Mouse (Mus musculus) heart, adult 8-10 months (tissue): ENCODE measurements at regions not wholly inside any gene's neighbourhood (a gene's known extent, or its start where the extent isn't known, plus 50 kb on each side); places are given as distances from the start of the nearest gene placed in this dataset.
"Not testable (repeated sequence)": the region's sequence is repeated elsewhere in the genome, so short reads cannot be mapped to it uniquely, and the experiment has no call there.

Experiments
- DNase-seq: peaks from one replicate; pipeline ENCODE4 v3.0.0; 2022; ENCODE audit warnings: low spot score

DNA sequence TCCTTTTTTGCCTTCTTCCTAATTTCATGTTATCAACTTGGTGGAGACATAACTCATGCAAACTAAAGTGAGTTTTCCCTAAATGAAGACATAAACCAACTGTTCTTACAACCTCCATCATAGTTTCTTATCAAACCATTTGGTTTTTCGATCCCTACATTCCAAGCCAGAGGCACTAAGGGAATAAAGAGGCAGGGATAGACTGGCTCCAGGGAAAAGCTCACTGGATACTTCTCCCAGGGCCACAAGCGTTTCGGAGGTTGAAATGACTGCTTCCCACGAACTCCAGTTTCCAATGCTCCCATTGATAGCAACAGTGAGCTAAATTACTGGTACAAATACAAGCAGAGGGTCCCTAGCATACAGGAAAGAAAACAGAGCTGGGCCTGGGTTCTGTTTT is 178.4 kb upstream of the Otx2 start:
- no peak for DNase-seq

DNA sequence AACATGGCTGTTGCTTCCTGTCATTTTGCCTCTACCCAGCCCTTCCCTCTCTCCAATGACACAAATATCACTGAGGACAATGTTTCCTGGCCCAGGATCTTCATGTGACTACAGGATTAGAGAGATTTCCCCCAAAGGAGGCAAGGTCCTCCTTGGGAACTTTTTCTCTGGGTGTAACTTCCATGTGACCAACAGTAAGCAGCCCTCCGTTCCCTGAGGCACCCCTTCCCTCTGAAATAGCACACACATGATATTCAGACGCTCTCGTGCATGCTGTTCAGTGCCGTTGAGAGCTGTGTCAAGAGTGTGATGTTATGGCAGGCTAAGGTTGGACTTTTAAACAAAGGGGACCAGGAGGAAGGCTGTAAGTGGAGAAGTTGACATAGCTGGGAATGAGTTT is 169.2 kb upstream of the Otx2 start:
- DNase-seq = no peak

DNA sequence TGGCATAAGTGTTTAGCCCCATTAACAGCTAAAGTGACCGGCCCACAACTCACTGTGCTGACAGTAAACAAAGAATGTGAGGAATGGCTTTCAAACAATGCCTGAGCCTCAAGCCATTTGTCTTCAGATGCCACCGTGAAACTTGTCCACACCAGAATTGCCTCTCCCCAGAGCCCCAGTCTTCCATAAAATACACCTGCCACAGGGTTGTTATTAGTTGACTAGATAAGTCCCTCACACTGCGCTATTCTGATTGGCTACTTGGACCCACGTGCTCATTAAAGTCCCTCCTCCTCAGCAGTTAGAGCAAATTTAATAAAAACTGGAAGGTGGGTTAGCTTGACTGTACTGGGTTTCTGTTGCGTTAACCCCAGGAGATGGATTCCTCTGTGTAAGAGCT is 167.7 kb upstream of the Otx2 start:
- no peak for DNase-seq

DNA sequence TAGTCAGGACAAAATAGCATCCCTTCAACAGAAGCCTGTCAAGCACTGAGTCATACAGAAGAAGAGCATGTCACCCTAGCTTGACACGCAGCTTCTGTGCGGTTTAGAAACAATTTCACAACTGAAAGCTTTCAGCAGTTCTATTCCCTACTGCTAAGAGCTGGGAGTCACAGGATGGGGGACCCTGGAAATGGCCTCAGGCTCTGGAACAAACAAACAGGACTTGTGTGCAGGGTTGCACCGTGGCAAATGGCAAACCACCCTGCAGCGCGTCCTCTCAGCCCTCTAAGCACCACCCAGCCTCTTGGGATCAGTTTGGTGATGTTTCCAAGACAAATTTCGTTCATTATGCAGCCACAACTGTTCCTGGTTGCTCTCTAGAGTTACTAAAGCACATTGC is 163.6 kb upstream of the Otx2 start:
- DNase-seq = no peak

GRCm38 (mm10) chr14:48836071-48836470 is 162.5 kb upstream of the Otx2 start:
- DNase-seq = no peak

- no peak for DNase-seq
Observed at GRCm38 (mm10) chr14:48834416-48834815, 160.8 kb upstream of the Otx2 start.

GRCm38 (mm10) chr14:48826421-48826820 is 152.8 kb upstream of the Otx2 start:
- DNase-seq = no peak

DNA sequence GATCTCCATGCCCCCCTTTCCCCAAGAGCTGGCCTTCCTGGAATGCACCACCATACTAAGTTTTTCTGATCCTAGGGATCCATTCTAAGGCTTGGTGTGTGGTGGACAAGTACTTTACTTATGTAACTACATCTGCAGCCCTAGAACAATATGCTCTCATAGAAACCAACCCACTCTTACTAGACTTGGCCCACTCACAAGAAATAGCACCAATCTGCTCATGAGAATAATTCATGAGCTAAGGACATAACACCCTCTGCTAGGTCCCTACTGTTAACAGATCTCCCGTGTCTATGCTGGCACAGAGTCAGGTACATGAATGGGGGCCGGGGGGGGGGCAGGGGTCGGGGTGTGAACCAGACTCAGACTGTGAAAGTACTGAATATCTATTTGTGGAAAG is 150.8 kb upstream of the Otx2 start:
- no peak for DNase-seq

DNA sequence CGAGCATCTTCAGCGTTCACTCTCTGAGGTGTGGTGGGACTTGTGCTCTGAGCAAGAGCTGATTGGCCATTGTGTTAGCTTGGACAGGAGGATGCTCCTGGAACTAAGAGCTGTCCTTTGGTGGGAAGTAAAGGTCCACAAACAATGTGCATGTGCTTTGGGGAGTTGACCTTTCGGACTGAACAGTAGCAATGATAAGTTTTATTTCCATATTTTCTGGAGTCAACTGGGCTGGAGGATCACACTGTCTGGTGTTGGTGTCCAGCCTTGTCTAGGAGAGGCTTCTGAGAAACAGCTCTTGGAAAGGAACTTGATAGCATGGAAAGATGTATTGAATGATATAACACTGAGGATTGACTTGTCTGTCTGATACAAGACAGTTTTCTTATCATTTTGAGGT is 142.3 kb upstream of the Otx2 start:
- no peak for DNase-seq

- no peak for DNase-seq
Observed at GRCm38 (mm10) chr14:48815231-48815728, 141.7 kb upstream of the Otx2 start.

- DNase-seq = no peak
Observed at GRCm38 (mm10) chr14:48812741-48813495, 139.3 kb upstream of the Otx2 start.

DNA sequence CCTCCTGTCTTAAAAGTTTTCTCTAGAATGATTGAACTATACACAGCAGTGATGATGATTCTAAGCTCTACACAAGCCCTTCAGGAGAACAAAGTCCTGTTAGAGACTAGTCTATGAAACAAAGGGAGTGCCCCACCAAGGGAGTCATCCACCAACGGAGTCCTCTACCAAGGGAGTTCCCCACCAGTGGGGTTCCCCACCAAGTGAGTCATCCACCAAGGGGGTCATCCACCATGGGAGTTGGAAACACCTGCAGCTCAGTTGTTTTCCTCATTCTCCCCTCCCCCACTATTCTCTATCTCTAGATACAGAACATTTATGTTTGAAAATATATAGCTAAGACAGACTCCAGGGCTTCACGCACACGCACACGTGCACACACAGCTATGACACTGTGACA is 130.5 kb upstream of the Otx2 start:
- DNase-seq = no peak

- no peak for DNase-seq
Observed at GRCm38 (mm10) chr14:48801283-48801682, 127.7 kb upstream of the Otx2 start.

DNA sequence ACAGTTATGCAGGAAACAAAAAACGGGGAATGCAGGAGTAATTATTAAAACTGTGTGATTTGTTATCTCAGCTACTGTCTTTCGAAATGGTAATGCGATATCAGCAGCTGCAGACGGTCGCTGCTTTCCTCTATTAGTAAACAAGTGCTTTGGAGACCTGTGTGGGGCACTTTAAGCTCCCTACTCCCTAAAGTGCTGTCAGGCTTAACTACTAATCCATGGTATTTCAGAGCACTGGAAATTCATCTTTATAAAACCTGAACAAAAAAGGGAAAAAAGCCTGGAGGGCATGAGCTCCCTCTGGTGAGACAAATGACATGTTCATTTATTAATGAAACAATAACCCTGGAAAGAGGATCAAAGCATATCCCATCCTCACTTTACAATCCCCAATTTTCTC is 127.2 kb upstream of the Otx2 start:
- DNase-seq = no peak

DNA sequence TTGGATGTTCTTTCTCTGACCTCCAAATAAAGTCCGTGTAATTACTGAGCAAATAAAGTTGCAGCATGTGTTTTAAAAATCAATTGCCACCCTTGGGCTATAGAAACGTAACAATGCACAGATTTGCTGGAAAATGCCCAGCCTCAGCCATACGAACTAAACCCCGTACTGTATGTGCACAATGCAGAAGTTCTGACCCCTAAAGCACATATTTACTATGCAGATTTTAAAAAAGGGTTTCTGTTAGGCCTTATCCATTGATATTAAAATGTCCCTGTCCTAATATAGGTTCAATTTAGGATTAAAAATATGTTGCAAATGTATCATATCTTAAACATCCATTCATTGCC is 126.5 kb upstream of the Otx2 start:
- DNase-seq = no peak

DNA sequence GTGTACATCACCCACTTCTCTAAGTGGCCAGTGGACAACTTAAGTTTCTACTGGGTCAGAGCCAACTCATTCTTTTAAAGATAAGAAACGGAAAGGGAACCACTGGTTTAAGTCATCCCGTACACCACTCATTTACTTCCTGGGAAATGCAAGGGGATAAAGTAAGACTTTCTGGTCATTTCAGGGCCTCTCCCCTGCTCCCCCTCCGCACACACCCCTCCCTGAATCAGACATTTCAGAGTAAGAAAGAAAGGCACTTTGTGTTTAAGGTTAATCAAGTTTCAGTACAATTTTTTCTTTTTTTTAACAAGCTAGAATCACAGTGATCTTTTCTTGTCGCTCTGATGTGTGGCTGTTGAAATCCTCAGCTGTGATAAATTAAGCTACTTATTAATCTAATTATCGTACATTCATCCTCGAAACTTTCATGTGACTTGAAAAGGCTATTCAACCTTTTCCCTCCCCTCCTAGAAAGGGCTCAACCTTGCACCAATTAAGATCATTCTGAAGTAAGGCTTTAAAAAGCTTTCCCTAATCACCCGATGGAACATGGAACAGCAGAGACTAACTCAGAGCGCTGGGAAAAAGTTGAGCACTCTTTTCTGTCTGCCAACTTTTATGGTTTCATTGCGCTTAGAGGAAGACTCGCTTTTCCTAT is 126.0 kb upstream of the Otx2 start:
- no peak for DNase-seq

- no peak for DNase-seq
Observed at GRCm38 (mm10) chr14:48791507-48791906, 117.9 kb upstream of the Otx2 start.

DNA sequence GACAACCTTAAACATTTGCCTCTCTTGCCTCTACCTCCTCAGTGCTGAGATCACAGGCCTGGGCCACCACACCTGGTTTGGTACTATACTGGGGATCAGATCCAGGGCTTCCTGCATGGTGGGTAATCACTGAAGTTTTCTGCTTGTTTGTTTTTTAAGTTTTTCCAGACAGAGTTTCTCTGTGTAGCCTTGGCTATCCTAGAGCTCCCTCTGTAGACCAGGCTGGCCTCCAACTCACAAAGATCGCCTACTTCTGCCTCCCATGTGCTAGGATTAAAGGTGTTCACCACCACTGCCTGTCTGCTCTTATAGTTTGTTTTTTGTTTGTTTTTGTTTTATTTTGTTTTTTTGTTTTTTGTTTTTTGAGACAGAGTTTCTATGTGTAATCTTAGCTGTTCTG is 105.7 kb upstream of the Otx2 start:
- DNase-seq = no peak

GRCm38 (mm10) chr14:48770832-48771231 is 97.2 kb upstream of the Otx2 start:
- no peak for DNase-seq

DNA sequence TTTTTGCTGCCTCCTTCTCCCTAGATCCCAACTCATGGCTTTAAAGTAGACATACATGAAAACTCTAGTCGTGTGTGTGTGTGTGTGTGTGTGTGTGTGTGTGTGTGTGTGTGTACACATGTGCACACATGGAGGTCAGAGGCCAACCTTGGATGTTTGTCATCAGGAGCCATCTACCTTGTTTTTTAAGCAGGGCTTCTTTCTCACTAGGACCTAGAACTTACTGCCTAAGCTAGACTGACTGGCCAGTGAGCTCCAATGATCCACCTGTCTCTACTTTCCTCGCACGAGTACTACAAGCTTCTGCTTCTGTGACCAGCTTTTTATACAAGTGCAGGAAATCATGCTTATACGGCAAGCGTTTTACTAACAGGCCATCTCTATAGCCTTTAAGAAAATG is 89.1 kb upstream of the Otx2 start:
- DNase-seq = no peak

GRCm38 (mm10) chr14:48761002-48761648 is 87.5 kb upstream of the Otx2 start:
- DNase-seq = no peak

- not testable (repeated sequence) for DNase-seq
Observed at GRCm38 (mm10) chr14:48755096-48755495, 81.5 kb upstream of the Otx2 start.
